Mouse (Mus musculus) ES-E14 (cell line): ENCODE measurements around the gene Zfp637. TPM values are rescaled to one million over a fixed set of nuclear protein-coding genes. Genes with fewer than 3 reads are reported as not detected.
A peak's percentile ranks its signal among the peaks of the same experiment; 100 is the strongest.

Experiments
- DNase-seq: peaks from one replicate; pipeline ENCODE4 v3.0.0-alpha.2; 2013; ENCODE audit warnings: low read depth, low spot score
- H3K27ac ChIP-seq: 2 replicates; pipeline ENCODE4 v1.5.1; 2012; ENCODE audit warnings: low read depth, mild to moderate bottlenecking, low read length, moderate library complexity, mixed read lengths; ENCODE audit not compliant: poor library complexity, insufficient read depth, severe bottlenecking
- H3K36me3 ChIP-seq: 2 replicates; pipeline ENCODE4 v1.6.1; 2012; ENCODE audit warnings: mild to moderate bottlenecking, low read length, moderate library complexity, mixed read lengths; ENCODE audit not compliant: control insufficient read depth, poor library complexity, insufficient read depth, severe bottlenecking
- H3K4me1 ChIP-seq, 2 experiments: fragments of 150-350 bp in 1 of 2; sonication (generic) in 1 of 2; 2 replicates each; pipeline ENCODE4 v1.6.1; 2012; ENCODE audit warnings: low read length in 2 of 2, mild to moderate bottlenecking in 1 of 2, mixed read lengths in 1 of 2; ENCODE audit not compliant: control insufficient read depth in 2 of 2, insufficient read depth in 2 of 2, poor library complexity in 1 of 2
- H3K4me3 ChIP-seq, 2 experiments: fragments of 150-350 bp in 1 of 2; sonication (generic) in 1 of 2; 2 replicates each; pipeline ENCODE4 v1.5.1; 2012; ENCODE audit warnings: low read length in 2 of 2, low read depth in 1 of 2, mild to moderate bottlenecking in 1 of 2, mixed read lengths in 1 of 2; ENCODE audit not compliant: insufficient read depth in 1 of 2, poor library complexity in 1 of 2, severe bottlenecking in 1 of 2
- H3K9ac ChIP-seq: 2 replicates; pipeline ENCODE4 v1.6.1; 2012; ENCODE audit warnings: low read depth, mild to moderate bottlenecking, low read length, mixed read lengths; ENCODE audit not compliant: poor library complexity, insufficient read depth, severe bottlenecking
- H3K9me3 ChIP-seq: fragments of 150-350 bp; sonication (generic); 2 replicates; pipeline ENCODE4 v1.6.1; 2012; ENCODE audit warnings: low read depth, mild to moderate bottlenecking, low read length; ENCODE audit not compliant: control insufficient read depth, insufficient read depth
- CHD2 ChIP-seq: IDR thresholded peaks from 2 replicates; pipeline ENCODE4 v1.6.1; 2014; ENCODE audit warnings: mild to moderate bottlenecking, low read depth, low read length, inconsistent platforms
- HCFC1 ChIP-seq: IDR thresholded peaks from 2 replicates; pipeline ENCODE4 v1.6.1; 2012; ENCODE audit warnings: low read length, inconsistent platforms, borderline replicate concordance; ENCODE audit not compliant: insufficient read depth
- MAFK ChIP-seq: IDR thresholded peaks from 2 replicates; pipeline ENCODE4 v1.6.1; 2014; ENCODE audit warnings: mild to moderate bottlenecking, low read depth, low read length, inconsistent platforms; ENCODE audit not compliant: insufficient read depth
- ZC3H11A ChIP-seq: IDR thresholded peaks from 2 replicates; pipeline ENCODE4 v1.6.1; 2012; ENCODE audit warnings: low read depth, mild to moderate bottlenecking, inconsistent platforms, low read length, borderline replicate concordance
- ZNF384 ChIP-seq: IDR thresholded peaks from 2 replicates; pipeline ENCODE4 v1.6.1; 2012; ENCODE audit warnings: low read depth, low read length, inconsistent platforms
- in situ Hi-C, 2 experiments: fragments of 600-800 bp; cut with MboI; formaldehyde crosslinking; loops; one replicate each; pipeline ENCODE4 v1.15.1; 2025; ENCODE audit warnings: low sequenced_read_pairs in 2 of 2, inconsistent platforms in 1 of 2; ENCODE audit not compliant: unreplicated experiment in 2 of 2
- total RNA-seq: library from RNA; depleted of rRNA; stranded (reverse); fragments of 300-350 nt; gene quantifications from 2 replicates; pipeline ENCODE4 v1.2.3, GENCODE M21; 2012

Zfp637 gene
- total RNA-seq, 1 experiment: 14.3 TPM

DNA sequence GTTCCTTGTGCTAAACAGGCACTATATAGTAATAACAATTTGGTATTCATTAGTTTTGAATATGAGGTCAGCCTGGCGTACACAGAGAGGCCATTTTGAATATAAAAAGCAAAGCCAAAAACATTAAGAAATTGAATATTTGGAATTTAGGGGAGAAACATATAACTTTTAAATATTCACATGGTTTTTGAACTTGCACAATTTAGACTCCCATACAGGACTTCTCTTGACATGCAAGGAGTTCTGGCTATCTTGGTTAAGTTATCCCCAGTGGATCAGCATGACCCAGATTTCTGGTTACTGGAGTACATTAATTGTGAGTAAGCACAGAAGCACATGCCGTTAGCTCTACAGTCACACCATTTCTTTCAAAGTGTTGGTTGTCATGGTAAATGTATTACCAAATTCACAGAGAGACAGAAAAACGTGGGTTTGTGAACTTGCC is 39.4 kb downstream of the Zfp637 start:
- no peak for DNase-seq
- peak overlapping the region; percentile 1; the same call in 1 of the 2 replicates for H3K9ac ChIP-seq
- TF ChIP-seq ZC3H11A (no peak), ZNF384 (no peak), HCFC1 (no peak), MAFK (no peak), CHD2 (no peak)
- no peaks in the 10 kb centered on the region for H3K9me3 ChIP-seq
- peak overlapping the region; percentile 99; the same call in 1 of the 2 replicates for H3K27ac ChIP-seq
- in situ Hi-C loops: no loop called here
- H3K4me1 ChIP-seq: peaks cover 4 to 8% of the 10 kb centered on the region in 2 experiments
- H3K36me3 ChIP-seq: no peaks in the 10 kb centered on the region
- peak overlapping the region in 1 of 2 experiments; percentile 79; a peak in 2 of 4 replicates for H3K4me3 ChIP-seq

GRCm38 (mm10) chr6:117881229-117881628 is 40.2 kb downstream of the Zfp637 start:
- Histone ChIP-seq H3K36me3 (no peaks in the 10 kb centered on the region), H3K9ac (peak overlapping the region; percentile 51; the same call in 1 of the 2 replicates), H3K4me3 (no peak overlapping the region), H3K27ac (peak overlapping the region; percentile 99; the same call in 1 of the 2 replicates), H3K4me1 (peaks cover 4 to 8% of the 10 kb centered on the region in 2 experiments), H3K9me3 (no peaks in the 10 kb centered on the region)
- TF ChIP-seq CHD2 (0 out of 2 replicates have a peak, but pooled peaks have one; percentile 10), ZNF384 (no peak), HCFC1 (no peak), MAFK (no peak), ZC3H11A (no peak)
- in situ Hi-C loops: no loop called here
- no peak for DNase-seq

DNA sequence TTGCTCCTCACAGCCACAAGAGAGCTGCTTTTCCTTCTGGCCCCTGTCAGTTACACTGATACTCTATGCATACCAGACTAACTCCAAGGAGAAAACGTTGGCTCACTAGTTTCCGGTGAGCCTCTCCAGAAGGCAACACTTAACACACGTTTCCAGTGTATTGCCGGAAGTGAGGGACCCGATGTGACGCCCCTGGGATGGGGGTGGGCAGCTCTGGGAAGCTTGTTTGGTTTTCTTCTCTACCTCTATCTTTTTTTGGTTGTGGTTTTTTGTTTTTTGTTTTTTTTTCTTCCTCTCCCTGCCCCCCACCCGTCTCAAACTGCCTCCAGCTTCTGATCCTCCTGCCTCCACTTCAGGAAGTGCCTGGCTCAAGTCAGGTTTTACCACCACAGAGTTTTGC is 41.0 kb downstream of the Zfp637 start:
- H3K27ac ChIP-seq: peak overlapping the region; percentile 99
- in situ Hi-C loops: no loop called here
- H3K9me3 ChIP-seq: no peaks in the 10 kb centered on the region
- H3K36me3 ChIP-seq: no peaks in the 10 kb centered on the region
- no peak overlapping the region for H3K4me3 ChIP-seq
- DNase-seq: no peak
- peaks cover 4 to 8% of the 10 kb centered on the region in 2 experiments for H3K4me1 ChIP-seq
- TF ChIP-seq MAFK (no peak), ZNF384 (no peak), CHD2 (no peak), HCFC1 (no peak), ZC3H11A (no peak)
- peak overlapping the region; percentile 58; the same call in 1 of the 2 replicates for H3K9ac ChIP-seq

- Histone ChIP-seq H3K4me3 (no peak overlapping the region), H3K27ac (no peak overlapping the region), H3K9me3 (no peaks in the 10 kb centered on the region), H3K4me1 (peaks cover under 1 to 13% of the 10 kb centered on the region in 2 experiments; a peak in 3 of 4 replicates), H3K9ac (no peak overlapping the region), H3K36me3 (no peaks in the 10 kb centered on the region)
- in situ Hi-C loops: no loop called here
- no peak for TF ChIP-seq MAFK
- TF ChIP-seq CHD2: no peak
- no peak for TF ChIP-seq ZC3H11A
- TF ChIP-seq ZNF384: no peak
- TF ChIP-seq HCFC1: no peak
- DNase-seq: no peak
Observed at GRCm38 (mm10) chr6:117885943-117886342, 45.0 kb downstream of the Zfp637 start.

GRCm38 (mm10) chr6:117888032-117888431 is 47.1 kb downstream of the Zfp637 start:
- no peak for DNase-seq
- Histone ChIP-seq H3K27ac (no peak overlapping the region), H3K4me3 (no peak overlapping the region), H3K4me1 (peaks cover 0 to 11% of the 10 kb centered on the region in 2 experiments; a peak in 2 of 4 replicates), H3K36me3 (no peaks in the 10 kb centered on the region), H3K9me3 (no peaks in the 10 kb centered on the region), H3K9ac (no peak overlapping the region)
- in situ Hi-C loops: no loop called here
- TF ChIP-seq MAFK (no peak), ZC3H11A (no peak), CHD2 (no peak), ZNF384 (no peak), HCFC1 (no peak)
